Mouse (Mus musculus) embryonic fibroblast, embryonic 13.5 days (primary cell): ENCODE measurements around the gene Rpl27a. TPM values are rescaled to one million over a fixed set of nuclear protein-coding genes. Genes with fewer than 3 reads are reported as not detected.

Experiments
- H3K27ac ChIP-seq: 2 replicates; pipeline ENCODE4 v1.5.1; 2012; ENCODE audit warnings: low read length, control low read depth, inconsistent platforms; ENCODE audit not compliant: insufficient read depth
- H3K4me1 ChIP-seq: 2 replicates; pipeline ENCODE4 v1.6.1; 2011; ENCODE audit warnings: low read length; ENCODE audit not compliant: control insufficient read depth, insufficient read depth
- H3K4me3 ChIP-seq: 2 replicates; pipeline ENCODE4 v1.5.1; 2011; ENCODE audit warnings: mild to moderate bottlenecking, control low read depth, low read length; ENCODE audit not compliant: insufficient read depth
- CTCF ChIP-seq: IDR thresholded peaks from 2 replicates; pipeline ENCODE4 v1.5.1; 2011; ENCODE audit warnings: mild to moderate bottlenecking, control low read depth, low read length, moderate library complexity, borderline replicate concordance; ENCODE audit not compliant: insufficient read depth
- POLR2A ChIP-seq: IDR thresholded peaks from 2 replicates; pipeline ENCODE4 v1.6.1; 2011; ENCODE audit warnings: low read depth, mild to moderate bottlenecking, control low read depth, low read length, moderate library complexity
- polyA plus RNA-seq: library from polyadenylated mRNA; stranded (reverse); fragments of >200 nt; gene quantifications from 2 replicates; pipeline ENCODE4 v1.2.4, GENCODE M21; 2011; ENCODE audit warnings: low read depth; ENCODE audit not compliant: missing spikeins, insufficient read length

Gene Rpl27a
- polyA plus RNA-seq, 1 experiment = 433 TPM

GRCm38 (mm10) chr7:109561466-109562153 lies 42.7 kb downstream of the Rpl27a start:
- TF ChIP-seq POLR2A (no peak), CTCF (no peak)
- peak overlapping the region; percentile 76; the same call in 1 of the 2 replicates for H3K27ac ChIP-seq
- peaks cover 21% of the 10 kb centered on the region for H3K4me1 ChIP-seq

DNA sequence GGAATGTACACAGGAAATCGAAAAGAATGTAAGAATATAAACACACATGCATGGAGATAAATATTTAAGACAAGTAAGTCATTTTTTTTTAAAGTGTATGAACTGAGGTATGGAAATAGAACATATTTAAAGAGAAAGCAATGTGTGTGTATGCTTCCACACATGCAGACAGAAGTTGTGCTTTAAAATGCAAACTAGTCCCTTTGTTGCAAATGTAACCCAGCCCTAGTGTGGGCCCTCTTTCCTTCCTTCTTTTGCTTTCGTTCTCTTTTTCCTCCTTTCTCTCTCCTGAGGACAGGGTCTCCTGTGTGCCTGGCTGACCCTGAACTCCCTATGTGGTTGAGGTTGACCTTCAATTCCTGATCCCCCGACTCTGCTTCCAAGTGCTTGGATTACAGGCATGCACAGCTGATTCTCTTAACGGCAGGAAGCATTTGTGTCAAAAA lies 43.2 kb downstream of the Rpl27a start:
- H3K4me3 ChIP-seq = no peak overlapping the region
- peaks cover 21% of the 10 kb centered on the region for H3K4me1 ChIP-seq
- TF ChIP-seq POLR2A = no peak
- TF ChIP-seq CTCF = no peak
- peak overlapping the region; percentile 76 for H3K27ac ChIP-seq

More at GRCm38 (mm10) chr7:109561466-109562153, 42.7 kb downstream of the Rpl27a start:
- H3K4me3 ChIP-seq = no peak overlapping the region

GRCm38 (mm10) chr7:109562676-109563075 lies 43.7 kb downstream of the Rpl27a start:
- Histone ChIP-seq H3K27ac (peak overlapping the region; percentile 76), H3K4me1 (peaks cover 22% of the 10 kb centered on the region), H3K4me3 (no peak overlapping the region)
- TF ChIP-seq CTCF (no peak), POLR2A (no peak)

GRCm38 (mm10) chr7:109563775-109564362 lies 44.9 kb downstream of the Rpl27a start:
- no peak overlapping the region for H3K27ac ChIP-seq
- no peak overlapping the region for H3K4me3 ChIP-seq
- TF ChIP-seq CTCF (no peak), POLR2A (no peak)

GRCm38 (mm10) chr7:109566327-109566726 lies 47.4 kb downstream of the Rpl27a start:
- no peak overlapping the region for H3K4me3 ChIP-seq
- H3K27ac ChIP-seq = no peak overlapping the region
- no peak for TF ChIP-seq POLR2A
- TF ChIP-seq CTCF = no peak
- peaks cover 12% of the 10 kb centered on the region for H3K4me1 ChIP-seq

More at GRCm38 (mm10) chr7:109563775-109564362, 44.9 kb downstream of the Rpl27a start:
- peaks cover 23% of the 10 kb centered on the region for H3K4me1 ChIP-seq

- no peak overlapping the region for H3K4me3 ChIP-seq
- peaks cover 12% of the 10 kb centered on the region for H3K4me1 ChIP-seq
- TF ChIP-seq CTCF (no peak), POLR2A (no peak)
- H3K27ac ChIP-seq = no peak overlapping the region
Measured at GRCm38 (mm10) chr7:109566841-109567768, 48.2 kb downstream of the Rpl27a start.

DNA sequence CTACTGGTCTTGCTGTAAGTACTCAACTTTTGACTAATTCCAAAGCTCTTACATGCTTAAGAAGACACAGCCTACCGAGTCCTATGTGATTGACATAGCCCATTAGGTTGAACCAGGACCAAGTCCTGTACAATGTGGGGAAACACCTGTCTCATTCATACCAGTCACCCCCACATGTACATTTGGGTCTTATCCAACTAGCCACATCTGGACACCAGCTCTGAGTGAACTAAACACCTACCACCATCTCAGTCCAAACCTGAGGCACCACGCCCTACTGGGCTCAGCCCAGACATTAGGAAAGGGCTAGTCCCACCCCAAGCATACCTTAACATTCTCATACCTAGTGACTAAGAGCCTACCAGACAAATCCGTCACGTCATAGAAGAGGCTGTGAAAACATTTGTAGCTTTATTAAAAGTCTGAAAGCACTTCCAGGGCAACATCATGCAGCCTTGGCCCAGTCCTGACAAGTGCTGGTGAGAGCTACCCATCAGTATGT lies 49.5 kb downstream of the Rpl27a start:
- TF ChIP-seq CTCF (no peak), POLR2A (no peak)
- H3K27ac ChIP-seq = no peak overlapping the region
- peaks cover 2% of the 10 kb centered on the region for H3K4me1 ChIP-seq
- H3K4me3 ChIP-seq = no peak overlapping the region

Other genes with a start within 250 kb of the Rpl27a start
- 0.67 and 0.85 TPM in 2 replicates for gene Stk33, start 80.1 kb upstream of the Rpl27a start, polyA plus RNA-seq
- 3.2 and 8.7 TPM in 2 replicates for gene Trim66, start 11.0 kb upstream of the Rpl27a start, polyA plus RNA-seq
- gene St5, start 184.5 kb downstream of the Rpl27a start, polyA plus RNA-seq = 79.4 and 113 TPM in 2 replicates
- gene Akip1, start 184.5 kb downstream of the Rpl27a start, polyA plus RNA-seq = 16.5 and 20.4 TPM in 2 replicates
- not detected in 2 replicates for gene BC051019, start 204.7 kb downstream of the Rpl27a start, polyA plus RNA-seq
- not detected in 2 replicates for gene Ascl3, start 212.6 kb downstream of the Rpl27a start, polyA plus RNA-seq
- gene Tmem9b, start 233.7 kb downstream of the Rpl27a start, polyA plus RNA-seq = 45.3 and 45.8 TPM in 2 replicates